Mouse (Mus musculus): Measurements from ENCODE around the gene Ddr2.

Ddr2 gene

DNA sequence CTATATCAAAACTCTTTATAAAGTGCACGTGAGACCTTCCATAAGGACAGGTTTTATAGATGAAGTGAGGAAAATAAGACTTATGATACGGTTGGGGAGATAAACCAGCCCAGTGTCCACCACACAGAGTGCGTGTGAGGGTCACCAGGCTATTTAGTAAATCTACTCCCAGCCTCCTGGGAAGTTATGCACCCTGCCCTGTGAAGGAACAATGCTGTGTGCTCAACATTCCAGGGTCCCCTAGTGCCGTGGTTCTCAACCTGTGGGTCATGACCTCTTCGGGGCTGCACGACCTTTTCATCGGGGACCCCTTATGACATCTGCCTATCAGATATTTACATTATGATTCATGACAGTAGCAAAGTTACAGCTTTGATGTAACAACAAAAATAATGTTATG is 162.3 kb downstream of the Ddr2 start:
- no peak for DNase-seq (ENCODE audit: low spot score in 2 of 2)

DNA sequence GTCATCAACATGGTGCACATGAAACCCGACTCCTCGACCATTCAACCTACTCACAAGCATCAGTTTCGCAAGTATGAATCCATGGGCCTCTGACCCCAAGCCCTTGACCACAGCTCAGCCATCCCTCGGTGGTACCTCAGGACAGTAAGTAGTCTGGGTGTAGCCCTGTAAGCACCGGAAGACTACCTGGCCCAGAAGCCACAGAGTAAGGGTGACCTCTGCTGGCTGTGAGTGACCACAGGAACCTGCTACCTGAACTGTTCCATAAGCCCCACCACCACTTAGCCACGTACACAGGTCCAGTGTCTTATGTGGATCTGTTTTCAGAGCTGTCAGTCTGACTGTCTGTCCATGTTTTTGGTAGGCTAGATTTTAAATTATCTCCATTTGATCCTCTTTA is 162.9 kb downstream of the Ddr2 start:
- DNase-seq (ENCODE audit: low spot score in 2 of 2): no peak

DNA sequence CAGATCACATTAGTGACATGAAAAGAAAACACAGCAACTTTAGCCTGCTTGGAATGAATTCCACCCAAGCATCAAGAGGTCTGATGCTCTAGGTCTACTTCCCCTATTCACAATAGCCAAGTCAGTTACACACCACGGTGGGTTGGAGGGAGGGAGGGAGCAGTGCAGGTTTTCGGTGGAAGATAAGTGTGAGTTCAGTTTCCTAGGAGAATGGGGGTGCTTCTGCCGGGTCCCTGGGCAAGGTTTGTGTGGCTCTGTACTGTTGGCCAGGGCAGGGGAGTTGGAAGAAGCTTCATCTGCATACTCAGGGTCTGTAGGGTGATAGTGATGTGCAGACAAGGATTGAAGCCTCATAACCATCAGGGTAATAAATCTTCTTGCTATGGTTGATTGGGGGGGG is 164.6 kb downstream of the Ddr2 start:
- no peak for DNase-seq (ENCODE audit: low spot score in 2 of 2)

DNA sequence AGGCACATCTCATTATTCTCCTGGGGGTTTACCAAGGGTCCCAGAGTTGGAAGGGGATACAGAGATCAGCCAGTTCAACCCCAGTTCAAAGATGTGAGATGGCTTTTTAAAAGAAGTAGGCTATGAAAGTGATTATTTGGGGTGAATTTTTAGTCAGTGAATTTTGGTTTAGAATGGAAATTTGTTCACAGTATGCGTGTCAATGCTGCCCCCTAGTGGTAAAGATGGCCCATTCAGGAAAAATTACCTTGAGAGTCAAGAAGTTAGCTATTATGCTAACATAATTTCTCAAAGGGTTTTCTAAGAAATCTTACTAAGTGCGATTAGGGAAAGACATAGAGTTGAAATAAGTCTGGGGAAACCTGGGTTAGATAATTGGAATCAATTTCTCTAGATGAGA is 171.2 kb downstream of the Ddr2 start:
- DNase-seq (ENCODE audit: low spot score in 2 of 2): peak in 1 of 2 experiments; percentile 60

DNA sequence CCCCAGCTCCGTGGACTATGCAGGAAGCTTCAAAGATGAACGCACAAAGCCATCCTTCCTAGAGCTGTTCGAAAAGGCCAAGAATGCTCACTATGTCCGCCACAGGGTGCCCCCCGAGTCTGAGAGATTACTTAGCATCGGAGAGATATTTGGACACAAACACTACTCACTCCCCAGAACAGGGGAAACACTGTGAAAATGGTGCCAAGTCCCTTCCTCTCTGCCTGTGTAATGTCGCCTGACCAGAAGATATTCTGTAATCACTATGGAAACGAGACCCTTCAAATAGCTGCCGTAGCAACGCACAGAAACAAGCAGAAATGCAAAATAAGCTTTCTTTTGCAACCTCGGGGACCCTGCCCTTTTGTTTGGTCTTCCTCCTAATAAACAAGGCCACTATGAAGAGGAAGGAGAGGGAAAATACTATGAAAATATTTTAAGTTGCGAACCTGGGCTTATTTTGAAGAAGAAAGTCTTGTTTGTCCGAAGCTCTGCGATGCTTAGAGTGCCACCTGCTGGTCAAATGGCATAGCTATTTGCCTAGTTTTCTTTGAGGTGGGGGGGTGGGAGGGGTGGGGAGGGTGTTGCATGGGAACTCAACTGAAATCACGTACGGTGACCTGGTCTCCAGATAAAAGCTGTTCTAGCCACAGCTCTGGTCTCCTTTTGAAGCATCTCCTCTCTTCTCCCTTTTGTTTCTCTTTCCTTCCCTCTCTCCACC is 176.4 kb downstream of the Ddr2 start:
- DNase-seq (ENCODE audit: low spot score in 2 of 2): peak in 1 of 2 experiments; percentile 66

DNA sequence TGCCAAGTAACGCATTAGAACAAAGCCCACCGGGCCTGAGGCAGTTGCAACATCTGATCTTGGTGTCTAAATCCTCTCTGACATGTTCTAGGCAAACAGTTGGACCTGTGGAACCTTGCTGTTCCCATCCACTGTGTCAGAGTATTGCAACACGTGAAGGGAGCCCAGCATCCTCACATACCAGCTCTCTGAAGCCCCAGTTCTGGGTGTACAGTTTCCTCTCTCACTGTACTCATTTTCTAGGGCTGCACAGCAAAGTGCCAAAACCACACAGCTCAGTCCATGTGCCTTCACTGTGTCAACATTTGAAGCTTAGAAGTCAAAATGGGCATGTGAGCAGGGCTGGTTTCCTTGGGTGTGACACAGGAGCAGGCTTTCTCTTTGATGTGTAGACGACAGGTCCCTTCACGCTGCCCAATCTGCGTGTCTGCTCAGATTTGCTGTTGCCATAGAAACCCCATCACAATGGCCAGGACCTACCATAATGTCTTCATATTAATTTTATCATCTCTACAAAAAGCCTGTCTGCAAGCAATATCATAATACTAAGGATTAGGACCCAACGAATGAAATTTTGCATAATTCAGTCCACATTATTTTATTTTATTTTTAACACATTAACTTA is 178.3 kb downstream of the Ddr2 start:
- no peak for DNase-seq (ENCODE audit: low spot score in 2 of 2)

DNA sequence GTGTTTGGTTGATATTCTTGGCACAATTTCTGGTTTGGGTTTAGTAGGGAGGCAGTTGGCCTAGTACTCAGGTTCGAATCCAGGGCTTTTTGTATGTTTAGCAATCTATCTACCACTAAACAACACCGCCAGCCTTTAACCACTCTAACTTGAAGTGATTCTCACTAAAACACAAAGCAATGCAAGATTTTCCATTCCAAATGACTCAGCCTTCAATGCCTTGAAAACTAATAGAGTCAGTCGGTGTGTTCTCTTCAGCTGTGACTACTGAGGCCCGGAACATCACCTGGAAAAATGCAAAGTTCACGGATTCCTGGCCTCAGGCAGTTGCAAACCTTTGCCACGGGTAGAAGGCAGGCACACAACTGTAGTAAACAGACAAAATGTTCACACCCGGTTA is 178.9 kb downstream of the Ddr2 start:
- DNase-seq (ENCODE audit: low spot score in 2 of 2): no peak

DNA sequence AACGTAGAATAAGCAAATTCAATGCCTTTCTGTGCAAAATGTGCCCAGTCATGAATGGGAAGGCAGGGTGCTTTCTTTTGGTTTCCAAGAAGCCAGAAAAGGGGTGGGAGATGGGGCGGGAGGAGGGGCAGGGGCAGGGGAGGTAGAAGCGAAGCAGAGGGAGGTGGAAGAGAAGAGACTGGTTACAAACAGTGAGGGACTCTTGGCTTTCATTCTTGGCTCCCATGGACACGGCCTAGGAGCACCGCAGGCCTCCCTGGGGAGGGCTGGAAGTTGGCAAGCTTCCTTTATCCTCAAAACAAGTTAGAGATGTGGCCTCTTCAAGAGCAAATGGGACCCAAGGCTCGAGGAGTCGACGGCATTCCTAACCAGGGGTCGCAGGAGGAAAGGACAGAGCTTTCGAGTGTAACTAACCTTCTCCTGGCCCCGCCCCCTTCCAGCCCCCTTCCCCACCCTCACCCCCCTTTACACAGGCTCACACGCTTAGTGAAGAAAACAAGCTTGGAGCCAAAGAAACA is 182.0 kb downstream of the Ddr2 start, which contains the start of gene Ccdc190:
TSS of gene Ccdc190 (plus strand) at position 195 of the 518 bp plus-strand sequence.
- no peak for DNase-seq (ENCODE audit: low spot score in 2 of 2)

DNA sequence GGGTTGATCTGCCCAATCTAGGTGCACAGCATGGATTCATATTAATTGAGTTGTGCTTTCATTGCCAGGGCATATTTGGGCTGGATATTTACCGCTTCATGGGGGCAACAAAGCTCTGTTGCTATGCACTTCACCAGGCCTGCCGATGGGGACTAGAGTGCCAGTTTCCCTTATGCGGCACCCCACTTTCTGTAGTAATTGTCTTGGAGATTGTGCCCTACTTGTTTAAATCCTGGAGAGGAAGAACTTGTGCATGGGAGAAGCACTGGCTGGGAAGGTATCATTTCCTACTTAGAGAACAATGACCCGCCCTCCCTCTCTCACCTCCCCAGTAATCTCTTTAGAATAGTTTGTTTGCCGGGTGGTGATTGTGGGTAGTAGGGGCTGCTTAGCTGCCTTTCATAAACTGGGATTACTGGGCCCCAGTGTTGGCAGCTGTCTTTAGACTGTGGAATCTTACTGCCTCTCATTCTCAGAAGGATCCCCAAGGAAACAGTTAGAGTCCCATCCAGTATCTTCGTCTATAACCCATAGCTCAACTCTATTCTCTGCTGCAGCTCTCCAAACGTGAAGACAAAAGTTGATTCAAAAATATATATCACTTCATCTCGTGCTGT is 182.7 kb downstream of the Ddr2 start:
- no peak for DNase-seq (ENCODE audit: low spot score in 2 of 2)

DNA sequence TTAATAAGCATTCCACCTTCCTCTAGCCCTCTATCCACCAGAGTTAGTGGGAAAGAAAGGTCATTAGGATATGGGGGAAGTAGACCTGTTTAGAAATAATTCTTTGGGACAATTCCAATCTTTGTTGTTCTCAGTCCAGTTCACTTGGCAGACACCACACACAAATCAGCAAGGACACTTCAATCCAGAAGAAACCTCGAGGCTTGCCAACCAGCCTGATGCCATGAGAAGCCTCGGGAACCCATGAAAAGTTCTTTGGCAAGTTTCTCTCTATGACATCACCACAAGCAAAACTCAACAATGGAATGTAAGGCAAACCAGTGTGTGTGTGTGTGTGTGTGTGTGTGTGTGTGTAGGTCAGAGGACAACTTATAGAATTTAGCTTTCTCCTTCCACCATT is 186.0 kb downstream of the Ddr2 start:
- DNase-seq (ENCODE audit: low spot score in 2 of 2): no peak
